Mouse (Mus musculus) liver, embryonic 11.5 days (tissue): ENCODE results near the gene Tm4sf1. TPM values are rescaled to one million over a fixed set of nuclear protein-coding genes. Genes with fewer than 3 reads are reported as not detected.

Source experiments
- ATAC-seq: fragments of 200-750 bp; cut with Nextera tagmentation; replicated peaks from 2 replicates; pipeline ENCODE4 v1.8.0; 2017; ENCODE audit warnings: moderate number of reproducible peaks, mild to moderate bottlenecking, moderate TSS enrichment, moderate library complexity; ENCODE audit not compliant: low FRiP score
- DNase-seq: peaks from one replicate; pipeline ENCODE4 v3.0.0-alpha.2; 2017; ENCODE audit warnings: low spot score
- H3K27ac ChIP-seq: fragments of 300-500 bp; sonication (generic); 2 replicates; pipeline ENCODE4 v1.5.1; 2014; ENCODE audit warnings: mild to moderate bottlenecking, low read depth, low read length, control low read depth
- H3K27me3 ChIP-seq: fragments of 300-500 bp; sonication (generic); replicated peaks from 2 replicates; pipeline ENCODE4 v1.6.1; 2014; ENCODE audit warnings: low read length, mixed read lengths; ENCODE audit not compliant: control insufficient read depth, insufficient read depth
- H3K36me3 ChIP-seq: fragments of 300-500 bp; sonication (generic); 2 replicates; pipeline ENCODE4 v1.6.1; 2014; ENCODE audit warnings: mild to moderate bottlenecking, low read length, moderate library complexity, mixed read lengths; ENCODE audit not compliant: control insufficient read depth, insufficient read depth
- H3K4me1 ChIP-seq: fragments of 300-500 bp; sonication (generic); replicated peaks from 2 replicates; pipeline ENCODE4 v1.6.1; 2014; ENCODE audit warnings: low read length, mixed read lengths; ENCODE audit not compliant: control insufficient read depth, insufficient read depth
- H3K4me2 ChIP-seq: fragments of 300-500 bp; sonication (generic); 2 replicates; pipeline ENCODE4 v1.6.1; 2014; ENCODE audit warnings: mild to moderate bottlenecking, control low read depth, moderate library complexity
- H3K4me3 ChIP-seq: fragments of 300-500 bp; sonication (generic); 2 replicates; pipeline ENCODE4 v1.5.1; 2014; ENCODE audit warnings: low read depth, low read length, control low read depth
- H3K9ac ChIP-seq: fragments of 300-500 bp; sonication (generic); 2 replicates; pipeline ENCODE4 v1.6.1; 2014; ENCODE audit warnings: low read depth, low read length, control low read depth
- H3K9me3 ChIP-seq: fragments of 300-500 bp; sonication (generic); 2 replicates; pipeline ENCODE4 v1.6.1; 2016; ENCODE audit warnings: low read length, inconsistent platforms, mixed read lengths; ENCODE audit not compliant: control insufficient read depth
- whole genome bisulfite sequencing: fragments of 180-500 bp; shearing (Covaris S2); extraction: QIAGEN DNeasy Blood & Tissue Kit; methylation state at CpG from one replicate; pipeline ENCODE4 v1.1.7; 2014; 5-methylcytosine and 5-hydroxymethylcytosine counted together
- polyA plus RNA-seq: library from polyadenylated mRNA; unstranded; fragments of >200 nt; fragmentation: Nextera tagmentation; extraction: Ambion mirVana; gene quantifications from 2 replicates; pipeline ENCODE4 v1.2.1, GENCODE M21; 2014

The Tm4sf1 gene
- polyA plus RNA-seq, 1 experiment from 2014 or later, result 7.3 TPM

DNA sequence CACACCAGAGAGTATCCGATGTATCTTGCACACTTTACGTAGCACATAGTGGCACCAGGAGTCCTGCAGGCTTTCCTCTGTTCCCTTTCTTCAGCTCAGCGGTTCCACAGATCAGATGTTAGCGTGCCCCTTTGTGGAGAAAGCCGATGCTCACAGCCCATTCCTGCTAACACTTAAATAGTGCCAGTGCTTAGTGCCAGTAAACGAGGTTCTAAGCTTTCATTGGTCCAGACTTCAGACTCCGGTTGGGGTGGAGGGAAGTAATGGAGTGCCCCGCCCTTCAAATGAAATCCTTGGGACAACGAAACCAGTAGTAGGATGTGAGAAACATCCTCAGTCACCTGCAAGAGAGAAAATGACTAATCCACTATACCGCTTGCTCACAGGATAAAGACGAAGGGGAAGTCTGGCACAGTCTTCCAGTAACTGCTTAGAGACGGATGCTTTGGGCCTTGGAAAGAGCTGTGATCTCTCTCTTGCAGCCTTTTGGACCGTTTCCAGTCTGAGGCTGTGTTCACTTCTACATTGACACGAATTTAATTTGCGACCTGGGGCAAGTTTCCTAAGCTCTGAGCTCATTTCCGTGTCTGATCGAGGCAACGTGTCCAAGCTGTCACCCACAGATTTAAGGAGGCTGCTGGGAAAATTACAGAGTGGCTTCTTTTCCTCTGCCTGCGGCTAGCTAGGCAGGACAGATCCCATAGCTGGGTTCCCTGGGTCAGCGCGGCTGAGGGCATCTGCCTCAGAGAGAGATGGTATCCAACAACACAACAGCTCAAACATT, 6.9 kb downstream of the Tm4sf1 start:
- H3K9ac ChIP-seq, result no peak overlapping the region
- ATAC-seq, result no peak

GRCm38 (mm10) chr3:57293925-57294324, 7.9 kb downstream of the Tm4sf1 start:
- Histone ChIP-seq H3K9ac (no peak overlapping the region), H3K27ac (no peak overlapping the region)

More for the DNA sequence above, 6.9 kb downstream of the Tm4sf1 start:
- Histone ChIP-seq H3K9me3 (no peaks in the 10 kb centered on the region), H3K36me3 (no peaks in the 10 kb centered on the region), H3K27ac (no peak overlapping the region), H3K4me3 (no peak overlapping the region), H3K4me2 (no peak overlapping the region), H3K27me3 (no peaks in the 10 kb centered on the region), H3K4me1 (no peaks in the 10 kb centered on the region)
- 74% methylated on average over 21 of the region's 21 CpGs for WGBS
- DNase-seq, result no peak

DNA sequence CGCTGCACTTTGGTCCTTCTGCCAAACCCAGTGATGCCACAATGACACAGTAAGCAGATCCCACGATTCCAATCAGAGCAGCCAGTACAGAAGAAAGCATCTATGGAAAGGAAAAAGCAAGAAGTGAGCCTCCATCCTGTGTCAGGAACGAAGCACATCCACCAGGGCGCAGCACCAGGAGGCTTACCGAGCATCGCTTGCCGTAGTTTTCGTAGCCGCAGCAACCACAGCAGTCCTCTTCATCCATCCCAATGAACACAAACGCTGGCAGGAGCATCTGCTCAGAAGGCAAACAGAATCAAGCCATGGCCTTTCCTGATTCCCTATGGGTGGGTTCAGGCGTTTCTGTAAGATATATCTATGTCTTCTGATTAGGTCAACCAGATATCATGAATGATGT, 9.0 kb downstream of the Tm4sf1 start:
- H3K4me1 ChIP-seq, result no peaks in the 10 kb centered on the region
- ATAC-seq, result no peak
- DNase-seq, result no peak
- H3K4me2 ChIP-seq, result no peak overlapping the region
- no peak overlapping the region for H3K9ac ChIP-seq
- no peak overlapping the region for H3K4me3 ChIP-seq
- H3K27me3 ChIP-seq, result no peaks in the 10 kb centered on the region
- H3K27ac ChIP-seq, result no peak overlapping the region
- no peaks in the 10 kb centered on the region for H3K9me3 ChIP-seq
- H3K36me3 ChIP-seq, result no peaks in the 10 kb centered on the region
- WGBS, result 76% methylated on average over 11 of the region's 11 CpGs

More at GRCm38 (mm10) chr3:57293925-57294324, 7.9 kb downstream of the Tm4sf1 start:
- ATAC-seq (no peak), DNase-seq (no peak)
- Histone ChIP-seq H3K4me3 (no peak overlapping the region), H3K4me1 (no peaks in the 10 kb centered on the region), H3K9me3 (no peaks in the 10 kb centered on the region), H3K36me3 (no peaks in the 10 kb centered on the region), H3K27me3 (no peaks in the 10 kb centered on the region), H3K4me2 (no peak overlapping the region)
- 70% methylated on average over 4 of the region's 4 CpGs for whole genome bisulfite sequencing

- Histone ChIP-seq H3K9ac (no peak overlapping the region), H3K4me3 (no peak overlapping the region), H3K9me3 (no peaks in the 10 kb centered on the region), H3K27ac (peak overlapping the region; percentile 19; the same call in 1 of the 2 replicates), H3K4me2 (no peak overlapping the region), H3K4me1 (no peaks in the 10 kb centered on the region), H3K36me3 (no peaks in the 10 kb centered on the region), H3K27me3 (no peaks in the 10 kb centered on the region)
- ATAC-seq, result no peak
- WGBS, result 58% methylated on average over 1 of the region's 1 CpGs
- DNase-seq, result no peak
These were observed 12.8 kb downstream of the Tm4sf1 start for GRCm38 (mm10) chr3:57288944-57289491.

- Histone ChIP-seq H3K9me3 (no peaks in the 10 kb centered on the region), H3K27me3 (no peaks in the 10 kb centered on the region), H3K9ac (no peak overlapping the region), H3K4me2 (no peak overlapping the region), H3K4me3 (no peak overlapping the region), H3K36me3 (no peaks in the 10 kb centered on the region), H3K4me1 (no peaks in the 10 kb centered on the region), H3K27ac (no peak overlapping the region)
- DNase-seq, result no peak
- ATAC-seq, result no peak
- 45% methylated on average over 7 of the region's 7 CpGs for WGBS
These were observed 13.7 kb downstream of the Tm4sf1 start for GRCm38 (mm10) chr3:57287854-57288720.

GRCm38 (mm10) chr3:57287438-57287837, 14.3 kb downstream of the Tm4sf1 start:
- 54% methylated on average over 4 of the region's 4 CpGs for WGBS
- Histone ChIP-seq H3K4me2 (no peak overlapping the region), H3K36me3 (no peaks in the 10 kb centered on the region), H3K4me1 (no peaks in the 10 kb centered on the region), H3K9me3 (no peaks in the 10 kb centered on the region), H3K4me3 (no peak overlapping the region), H3K27me3 (no peaks in the 10 kb centered on the region), H3K27ac (no peak overlapping the region), H3K9ac (no peak overlapping the region)
- DNase-seq (no peak), ATAC-seq (no peak)

DNA sequence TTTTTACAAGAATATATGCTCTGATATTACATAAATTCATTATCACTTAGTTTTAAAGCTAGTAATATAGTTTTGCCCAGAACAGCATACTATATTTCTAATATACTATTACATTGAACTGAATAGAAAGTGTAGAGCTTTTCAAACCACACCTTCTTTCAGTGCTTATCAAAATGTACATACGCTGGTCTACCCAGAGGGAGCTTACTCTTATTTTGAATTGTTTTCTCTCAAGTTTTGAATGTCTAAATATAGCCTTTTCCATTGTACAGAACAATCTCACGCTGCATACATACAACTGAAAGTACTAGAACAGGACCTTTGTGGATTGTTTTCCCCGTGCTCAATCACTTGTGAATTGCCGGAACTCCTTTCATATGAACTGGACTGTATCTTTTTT, 23.6 kb downstream of the Tm4sf1 start:
- 83% methylated on average over 4 of the region's 4 CpGs for WGBS

DNA sequence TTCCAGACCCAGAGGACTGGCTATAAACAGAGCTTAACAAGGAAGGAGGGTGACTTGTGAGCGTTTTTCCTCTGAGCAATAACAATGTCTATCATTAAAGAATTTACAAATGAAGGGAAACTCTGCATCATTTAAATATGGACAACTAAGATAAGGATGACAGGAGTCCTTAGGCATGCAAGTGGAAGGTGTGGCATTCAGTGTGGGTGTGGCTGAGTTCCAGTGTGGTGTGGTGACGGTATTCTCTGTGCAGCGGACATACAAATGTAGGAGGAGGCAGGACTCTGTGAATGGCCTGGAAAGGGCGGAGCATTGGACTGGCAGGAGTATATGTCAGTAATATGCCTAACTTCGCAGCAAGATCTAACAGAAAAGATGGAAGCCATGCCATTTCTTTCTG, 24.3 kb downstream of the Tm4sf1 start:
- H3K4me1 ChIP-seq, result no peaks in the 10 kb centered on the region
- WGBS, result 66% methylated on average over 5 of the region's 5 CpGs
- DNase-seq, result no peak
- H3K9me3 ChIP-seq, result no peaks in the 10 kb centered on the region
- H3K4me3 ChIP-seq, result no peak overlapping the region
- no peaks in the 10 kb centered on the region for H3K27me3 ChIP-seq
- peak; percentile 92 for ATAC-seq
- no peaks in the 10 kb centered on the region for H3K36me3 ChIP-seq
- no peak overlapping the region for H3K4me2 ChIP-seq
- H3K9ac ChIP-seq, result no peak overlapping the region
- H3K27ac ChIP-seq, result no peak overlapping the region

More for the DNA sequence above, 23.6 kb downstream of the Tm4sf1 start:
- Histone ChIP-seq H3K4me1 (no peaks in the 10 kb centered on the region), H3K9ac (no peak overlapping the region), H3K4me2 (no peak overlapping the region), H3K27ac (no peak overlapping the region), H3K9me3 (no peaks in the 10 kb centered on the region), H3K36me3 (no peaks in the 10 kb centered on the region), H3K27me3 (no peaks in the 10 kb centered on the region), H3K4me3 (no peak overlapping the region)
- peak; percentile 56; the same call in 1 of the 2 replicates for ATAC-seq
- no peak for DNase-seq
